Mouse (Mus musculus) erythroblast, embryonic 14.5 days (primary cell): ENCODE data around the gene Cd302. TPM values are rescaled to one million over a fixed set of nuclear protein-coding genes. Genes with fewer than 3 reads are reported as not detected.
A peak's percentile ranks its signal among the peaks of the same experiment; 100 is the strongest.

ENCODE experiments used
- H3K27me3 ChIP-seq: 2 replicates; pipeline ENCODE4 v1.6.1; 2012; ENCODE audit warnings: inconsistent platforms; ENCODE audit not compliant: control insufficient read depth
- H3K36me3 ChIP-seq: 2 replicates; pipeline ENCODE4 v1.6.1; 2012; ENCODE audit warnings: mild to moderate bottlenecking, inconsistent platforms; ENCODE audit not compliant: control insufficient read depth
- H3K4me1 ChIP-seq: 2 replicates; pipeline ENCODE4 v1.6.1; 2012; ENCODE audit warnings: inconsistent platforms; ENCODE audit not compliant: control insufficient read depth
- H3K4me3 ChIP-seq: replicated peaks from 2 replicates; pipeline ENCODE3; 2012; ENCODE audit warnings: moderate library complexity, mild to moderate bottlenecking, inconsistent platforms
- H3K9me3 ChIP-seq: 2 replicates; pipeline ENCODE4 v1.6.1; 2012; ENCODE audit warnings: low read length, inconsistent platforms, mixed read lengths; ENCODE audit not compliant: control insufficient read depth
- GATA1 ChIP-seq: IDR thresholded peaks from 2 replicates; pipeline ENCODE4 v1.6.1; 2012; ENCODE audit warnings: low read length, inconsistent platforms, mixed read lengths
- TAL1 ChIP-seq: IDR thresholded peaks from 3 replicates; pipeline ENCODE4 v1.6.1; 2012; ENCODE audit warnings: low read length, inconsistent platforms, mixed read lengths
- polyA plus RNA-seq: library from polyadenylated mRNA; stranded (reverse); fragments of >175 nt; gene quantifications from 2 replicates; pipeline ENCODE4 v1.2.3, GENCODE M21; 2012

Cd302 gene
- polyA plus RNA-seq, 1 experiment, result 0.04 TPM

- H3K9me3 ChIP-seq, result no peaks in the 10 kb centered on the region
- peaks cover 22% of the 10 kb centered on the region for H3K4me1 ChIP-seq
- no peak overlapping the region for H3K4me3 ChIP-seq
- TF ChIP-seq GATA1 (peak; percentile 79), TAL1 (no peak)
- peaks cover 17% of the 10 kb centered on the region for H3K36me3 ChIP-seq
- no peaks in the 10 kb centered on the region for H3K27me3 ChIP-seq
Observed at GRCm38 (mm10) chr2:60223489-60223888, 60.8 kb downstream of the Cd302 start.

GRCm38 (mm10) chr2:60221954-60222353 lies 62.3 kb downstream of the Cd302 start:
- peaks cover 13% of the 10 kb centered on the region for H3K4me1 ChIP-seq
- no peaks in the 10 kb centered on the region for H3K9me3 ChIP-seq
- TF ChIP-seq GATA1, result no peak
- TF ChIP-seq TAL1, result no peak
- peaks cover 22% of the 10 kb centered on the region for H3K36me3 ChIP-seq
- H3K4me3 ChIP-seq, result no peak overlapping the region
- H3K27me3 ChIP-seq, result no peaks in the 10 kb centered on the region

GRCm38 (mm10) chr2:60221236-60221635 lies 63.1 kb downstream of the Cd302 start:
- H3K27me3 ChIP-seq, result no peaks in the 10 kb centered on the region
- peaks cover 13% of the 10 kb centered on the region for H3K4me1 ChIP-seq
- TF ChIP-seq TAL1 (no peak), GATA1 (no peak)
- H3K36me3 ChIP-seq, result peaks cover 25% of the 10 kb centered on the region
- H3K9me3 ChIP-seq, result no peaks in the 10 kb centered on the region
- H3K4me3 ChIP-seq, result no peak overlapping the region

- TF ChIP-seq GATA1 (no peak), TAL1 (no peak)
- H3K4me3 ChIP-seq, result no peak overlapping the region
- peaks cover 50% of the 10 kb centered on the region for H3K36me3 ChIP-seq
- H3K27me3 ChIP-seq, result no peaks in the 10 kb centered on the region
- peaks cover 28% of the 10 kb centered on the region for H3K4me1 ChIP-seq
- H3K9me3 ChIP-seq, result no peaks in the 10 kb centered on the region
Observed at GRCm38 (mm10) chr2:60217620-60218019, 66.7 kb downstream of the Cd302 start.

- H3K36me3 ChIP-seq, result peaks cover 57% of the 10 kb centered on the region
- peaks cover 38% of the 10 kb centered on the region for H3K4me1 ChIP-seq
- H3K9me3 ChIP-seq, result no peaks in the 10 kb centered on the region
- H3K27me3 ChIP-seq, result no peaks in the 10 kb centered on the region
- H3K4me3 ChIP-seq, result no peak overlapping the region
- TF ChIP-seq TAL1, result no peak
- no peak for TF ChIP-seq GATA1
Observed at GRCm38 (mm10) chr2:60216547-60217153, 67.6 kb downstream of the Cd302 start.

GRCm38 (mm10) chr2:60214683-60215082 lies 69.6 kb downstream of the Cd302 start:
- H3K9me3 ChIP-seq, result no peaks in the 10 kb centered on the region
- peaks cover 56% of the 10 kb centered on the region for H3K36me3 ChIP-seq
- no peak for TF ChIP-seq TAL1
- TF ChIP-seq GATA1, result no peak
- H3K4me3 ChIP-seq, result no peak overlapping the region
- no peaks in the 10 kb centered on the region for H3K27me3 ChIP-seq
- H3K4me1 ChIP-seq, result peaks cover 51% of the 10 kb centered on the region

- no peaks in the 10 kb centered on the region for H3K9me3 ChIP-seq
- peaks cover 59% of the 10 kb centered on the region for H3K4me1 ChIP-seq
- peaks cover 49% of the 10 kb centered on the region for H3K36me3 ChIP-seq
- TF ChIP-seq GATA1 (no peak), TAL1 (no peak)
- no peak overlapping the region for H3K4me3 ChIP-seq
- H3K27me3 ChIP-seq, result no peaks in the 10 kb centered on the region
Observed at GRCm38 (mm10) chr2:60212488-60212887, 71.8 kb downstream of the Cd302 start.

GRCm38 (mm10) chr2:60210821-60211220 lies 73.5 kb downstream of the Cd302 start:
- H3K27me3 ChIP-seq, result no peaks in the 10 kb centered on the region
- H3K4me1 ChIP-seq, result peaks cover 56% of the 10 kb centered on the region
- H3K9me3 ChIP-seq, result no peaks in the 10 kb centered on the region
- TF ChIP-seq GATA1, result no peak
- no peak for TF ChIP-seq TAL1
- H3K4me3 ChIP-seq, result peak overlapping the region; percentile 78
- peaks cover 50% of the 10 kb centered on the region for H3K36me3 ChIP-seq

GRCm38 (mm10) chr2:60209703-60210651 lies 74.3 kb downstream of the Cd302 start, which contains the start of the genes Baz2b and March7:
Baz2b (minus strand) TSS chr2:60209839.
March7 (plus strand) TSS chr2:60209887.
- TF ChIP-seq GATA1 (no peak), TAL1 (no peak)
- no peaks in the 10 kb centered on the region for H3K9me3 ChIP-seq
- H3K4me3 ChIP-seq, result peak within 1 kb of the TSS; percentile 78
- peaks cover 51% of the 10 kb centered on the region for H3K36me3 ChIP-seq
- H3K4me1 ChIP-seq, result peaks cover 51% of the 10 kb centered on the region
- H3K27me3 ChIP-seq, result no peaks in the 10 kb centered on the region
